Mouse (Mus musculus) liver, postnatal 0 days (tissue): Measurements from ENCODE around the gene Tmem117.

Experiments used
- CTCF ChIP-seq: sonication (generic); IDR thresholded peaks from 2 replicates; pipeline ENCODE4 v1.5.1; 2016; ENCODE audit warnings: antibody characterized with exemption, low read depth
- EP300 ChIP-seq: IDR thresholded peaks from 2 replicates; pipeline ENCODE4 v1.6.1; 2016; ENCODE audit warnings: antibody characterized with exemption, low read depth, mild to moderate bottlenecking

- TF ChIP-seq CTCF: no peak
- no peak for TF ChIP-seq EP300
These were observed 516.1 kb downstream of the Tmem117 start for GRCm38 (mm10) chr15:95145118-95145517.
